Mouse (Mus musculus) kidney, postnatal 10 days (tissue): Measurements from ENCODE around the gene Xpnpep3.

Source experiments
- DNase-seq: peaks from one replicate; pipeline ENCODE4 v3.0.0; 2021; ENCODE audit warnings: mixed read lengths

The Xpnpep3 gene

GRCm38 (mm10) chr15:81482966-81483365 lies 83.0 kb downstream of the Xpnpep3 start:
- DNase-seq, result no peak

GRCm38 (mm10) chr15:81483691-81484090 lies 83.8 kb downstream of the Xpnpep3 start:
- DNase-seq, result no peak

- no peak for DNase-seq
These were observed 85.5 kb downstream of the Xpnpep3 start for GRCm38 (mm10) chr15:81485483-81485882.

- DNase-seq, result no peak
These were observed 103.5 kb downstream of the Xpnpep3 start for GRCm38 (mm10) chr15:81503466-81503865.

GRCm38 (mm10) chr15:81503995-81504394 lies 104.1 kb downstream of the Xpnpep3 start:
- DNase-seq, result no peak
